Mouse (Mus musculus) MEL (cell line): ENCODE measurements at regions not wholly inside any gene's neighbourhood (a gene's known extent, or its start where the extent isn't known, plus 50 kb on each side); places are given as distances from the start of the nearest gene placed in this dataset.

Experiments
- DNase-seq: peaks from one replicate; pipeline ENCODE4 v3.0.0; 2011; ENCODE audit warnings: low read depth, low spot score
- H3K27ac ChIP-seq: 2 replicates; pipeline ENCODE4 v1.5.1; 2012; ENCODE audit warnings: low read depth, mild to moderate bottlenecking, control low read depth, low read length, moderate library complexity; ENCODE audit not compliant: control insufficient read depth
- H3K27me3 ChIP-seq, 2 experiments: fragments of 150-350 bp in 1 of 2; sonication (generic) in 1 of 2; 2 replicates each; pipeline ENCODE4 v1.6.1; 2012; ENCODE audit warnings: low read length in 2 of 2, mild to moderate bottlenecking in 2 of 2, improper control_type of control experiment in 1 of 2, moderate library complexity in 1 of 2; ENCODE audit not compliant: insufficient read depth in 2 of 2, control insufficient read depth in 1 of 2
- H3K36me3 ChIP-seq, 2 experiments: 2 replicates each; pipeline ENCODE4 v1.6.1; 2012 to 2014; ENCODE audit warnings: low read length in 2 of 2, improper control_type of control experiment in 1 of 2, inconsistent platforms in 1 of 2, mild to moderate bottlenecking in 1 of 2; ENCODE audit not compliant: insufficient read depth in 2 of 2, control insufficient read depth in 1 of 2
- H3K4me1 ChIP-seq, 2 experiments: fragments of 150-350 bp in 1 of 2; sonication (generic) in 1 of 2; 2 replicates each; pipeline ENCODE4 v1.6.1; 2012; ENCODE audit warnings: low read length in 2 of 2, improper control_type of control experiment in 1 of 2, mild to moderate bottlenecking in 1 of 2; ENCODE audit not compliant: insufficient read depth in 2 of 2, control insufficient read depth in 1 of 2
- H3K4me3 ChIP-seq, 2 experiments: fragments of 150-350 bp in 1 of 2; sonication (generic) in 1 of 2; 2 replicates each; pipeline ENCODE4 v1.5.1; 2012; ENCODE audit warnings: low read depth in 2 of 2, low read length in 2 of 2, mild to moderate bottlenecking in 2 of 2, moderate library complexity in 2 of 2, control low read depth in 1 of 2, improper control_type of control experiment in 1 of 2; ENCODE audit not compliant: control insufficient read depth in 1 of 2, insufficient read depth in 1 of 2
- H3K79me2 ChIP-seq: 2 replicates; pipeline ENCODE4 v1.6.1; 2012; ENCODE audit warnings: mild to moderate bottlenecking, low read length, moderate library complexity; ENCODE audit not compliant: control insufficient read depth, poor library complexity, insufficient read depth
- H3K9ac ChIP-seq: 2 replicates; pipeline ENCODE4 v1.6.1; 2012; ENCODE audit warnings: low read depth, mild to moderate bottlenecking, control low read depth, low read length, moderate library complexity; ENCODE audit not compliant: control insufficient read depth, poor library complexity, severe bottlenecking
- H3K9me3 ChIP-seq: fragments of 150-350 bp; sonication (generic); replicated peaks from 2 replicates; pipeline ENCODE4 v1.6.1; 2012; ENCODE audit warnings: mild to moderate bottlenecking, low read length, improper control_type of control experiment, moderate library complexity; ENCODE audit not compliant: insufficient read depth
- BHLHE40 ChIP-seq: IDR thresholded peaks from 2 replicates; pipeline ENCODE4 v1.6.1; 2012; ENCODE audit warnings: low read depth, mild to moderate bottlenecking, inconsistent platforms, low read length, improper control_type of control experiment, borderline replicate concordance
- CHD2 ChIP-seq: IDR thresholded peaks from 2 replicates; pipeline ENCODE4 v1.6.1; 2011; ENCODE audit warnings: low read length, improper control_type of control experiment
- ELF1 ChIP-seq: IDR thresholded peaks from 2 replicates; pipeline ENCODE4 v1.6.1; 2014; ENCODE audit warnings: low read depth, mild to moderate bottlenecking, inconsistent platforms, low read length, improper control_type of control experiment, moderate library complexity
- EP300 ChIP-seq, 2 experiments: IDR thresholded peaks; 2 replicates each; pipeline ENCODE4 v1.6.1; 2011; ENCODE audit warnings: improper control_type of control experiment in 2 of 2, low read length in 2 of 2, low read depth in 1 of 2, mild to moderate bottlenecking in 1 of 2
- GABPA ChIP-seq: IDR thresholded peaks from 2 replicates; pipeline ENCODE4 v1.6.1; 2012; ENCODE audit warnings: low read depth, mild to moderate bottlenecking, inconsistent platforms, low read length, improper control_type of control experiment, moderate library complexity
- KAT2A ChIP-seq: conservative IDR thresholded peaks from 2 replicates; pipeline ENCODE4 v1.6.1; 2012; ENCODE audit warnings: low read depth, low read length, improper control_type of control experiment, inconsistent platforms
- MAFK ChIP-seq: IDR thresholded peaks from 2 replicates; pipeline ENCODE4 v1.6.1; 2011; ENCODE audit warnings: low read depth, mild to moderate bottlenecking, low read length, improper control_type of control experiment, borderline replicate concordance
- MEF2A ChIP-seq: IDR thresholded peaks from 2 replicates; pipeline ENCODE4 v1.6.1; 2014; ENCODE audit warnings: low read depth, mild to moderate bottlenecking, inconsistent platforms, low read length, improper control_type of control experiment; ENCODE audit not compliant: poor library complexity, insufficient replicate concordance, severe bottlenecking; ENCODE audit errors: extremely low read depth
- MXI1 ChIP-seq: IDR thresholded peaks from 2 replicates; pipeline ENCODE4 v1.6.1; 2011; ENCODE audit warnings: mild to moderate bottlenecking, low read depth, low read length, improper control_type of control experiment
- MYB ChIP-seq: IDR thresholded peaks from 2 replicates; pipeline ENCODE4 v1.6.1; 2011; ENCODE audit warnings: mild to moderate bottlenecking, low read depth, low read length, improper control_type of control experiment
- POLR2AphosphoS2 ChIP-seq: IDR thresholded peaks from 2 replicates; pipeline ENCODE4 v1.6.1; 2011; ENCODE audit warnings: low read length, improper control_type of control experiment
- POLR2AphosphoS5 ChIP-seq: IDR thresholded peaks from 2 replicates; pipeline ENCODE4 v1.6.1; 2012; ENCODE audit warnings: low read depth, borderline replicate concordance, mild to moderate bottlenecking, inconsistent platforms, low read length, moderate library complexity, mixed read lengths
- RCOR1 ChIP-seq: IDR thresholded peaks from 2 replicates; pipeline ENCODE4 v1.6.1; 2012; ENCODE audit warnings: low read depth, mild to moderate bottlenecking, inconsistent platforms, low read length, improper control_type of control experiment
- SMC3 ChIP-seq: IDR thresholded peaks from 2 replicates; pipeline ENCODE4 v1.6.1; 2011; ENCODE audit warnings: low read depth, low read length, improper control_type of control experiment
- TAL1 ChIP-seq: IDR thresholded peaks from 2 replicates; pipeline ENCODE4 v1.6.1; 2012; ENCODE audit warnings: mild to moderate bottlenecking, inconsistent platforms, low read length, moderate library complexity, mixed read lengths
- USF1 ChIP-seq: IDR thresholded peaks from 2 replicates; pipeline ENCODE4 v1.6.1; 2014; ENCODE audit warnings: low read depth, mild to moderate bottlenecking, inconsistent platforms, low read length, improper control_type of control experiment, moderate library complexity
- ZC3H11A ChIP-seq: IDR thresholded peaks from 2 replicates; pipeline ENCODE4 v1.6.1; 2012; ENCODE audit warnings: low read depth, mild to moderate bottlenecking, inconsistent platforms, low read length, improper control_type of control experiment

GRCm38 (mm10) chr2:172159909-172160308, 88.4 kb upstream of the Mc3r start:
- no peaks in the 10 kb centered on the region for H3K36me3 ChIP-seq
- no peak for TF ChIP-seq MAFK
- no peak for TF ChIP-seq MXI1
- TF ChIP-seq ELF1 = no peak
- TF ChIP-seq MYB = no peak
- no peak for TF ChIP-seq POLR2AphosphoS5
- no peak for TF ChIP-seq POLR2AphosphoS2
- no peak for TF ChIP-seq TAL1
- TF ChIP-seq ZC3H11A = no peak
- no peak for TF ChIP-seq SMC3
- no peak for TF ChIP-seq KAT2A
- no peak for TF ChIP-seq USF1
- TF ChIP-seq GABPA = no peak
- no peak for TF ChIP-seq RCOR1
- no peak for TF ChIP-seq BHLHE40
- no peak for TF ChIP-seq CHD2
- no peaks in the 10 kb centered on the region for H3K27me3 ChIP-seq
- H3K9ac ChIP-seq = no peak overlapping the region
- no peaks in the 10 kb centered on the region for H3K4me1 ChIP-seq
- no peaks in the 10 kb centered on the region for H3K79me2 ChIP-seq
- DNase-seq = no peak
- H3K4me3 ChIP-seq = no peak overlapping the region
- no peak overlapping the region for H3K27ac ChIP-seq
- H3K9me3 ChIP-seq = no peaks in the 10 kb centered on the region

- Histone ChIP-seq H3K79me2 (no peaks in the 10 kb centered on the region), H3K27ac (no peak overlapping the region), H3K27me3 (no peaks in the 10 kb centered on the region), H3K9me3 (no peaks in the 10 kb centered on the region), H3K9ac (no peak overlapping the region), H3K36me3 (no peaks in the 10 kb centered on the region), H3K4me3 (no peak overlapping the region), H3K4me1 (no peaks in the 10 kb centered on the region)
- TF ChIP-seq EP300 (IDR thresholded peaks at IDR 0.05; ENCODE audit: low read depth in 1 of 2, low read length in 2 of 2) (no peak), USF1 (no peak)
- DNase-seq = no peak
Observed at GRCm38 (mm10) chr2:172177371-172177770, 70.9 kb upstream of the Mc3r start.

DNA sequence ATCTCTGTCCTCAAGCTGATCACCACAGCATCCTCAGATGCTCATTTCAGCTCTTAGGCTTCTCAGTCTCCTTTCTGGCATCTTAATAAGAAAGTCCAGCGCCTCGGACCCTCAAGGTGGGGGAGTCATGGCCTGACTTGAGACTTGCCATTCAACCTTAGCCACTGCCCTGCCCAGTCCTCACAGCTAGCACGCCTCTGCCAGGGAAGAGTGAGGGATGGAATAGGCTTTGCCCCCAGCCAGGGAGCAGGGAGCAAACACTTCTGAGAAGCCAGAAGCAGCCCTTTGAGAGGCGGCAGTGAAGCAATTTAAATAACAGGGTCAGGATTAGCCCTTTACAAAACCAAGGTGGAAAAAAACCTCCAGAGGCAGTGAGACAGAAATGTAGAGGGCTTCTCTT, 69.0 kb upstream of the Mc3r start:
- Histone ChIP-seq H3K9me3 (no peaks in the 10 kb centered on the region), H3K27ac (no peak overlapping the region), H3K79me2 (no peaks in the 10 kb centered on the region), H3K4me3 (no peak overlapping the region), H3K4me1 (no peaks in the 10 kb centered on the region), H3K9ac (no peak overlapping the region), H3K27me3 (no peaks in the 10 kb centered on the region), H3K36me3 (no peaks in the 10 kb centered on the region)
- DNase-seq = no peak
- TF ChIP-seq POLR2AphosphoS5 (no peak), MEF2A (no peak), MYB (no peak)
